Mouse (Mus musculus) thymus, adult 18-20 months (tissue): ENCODE measurements around the gene Adcy4.

Experiments
- DNase-seq, 2 experiments: peaks; one replicate each; pipeline ENCODE4 v3.0.0; 2022; ENCODE audit warnings: mixed read lengths in 2 of 2

The Adcy4 gene

GRCm38 (mm10) chr14:55788256-55789050, 4.6 kb upstream of the Adcy4 start, which contains the start of gene Ripk3:
TSS of gene Ripk3 (minus strand) at chr14:55788865.
- peak; percentile 63 to 72 for DNase-seq

GRCm38 (mm10) chr14:55787731-55788130, 3.8 kb upstream of the Adcy4 start:
- DNase-seq: no peak

- DNase-seq: no peak
Measured at GRCm38 (mm10) chr14:55785195-55785594, 1.3 kb upstream of the Adcy4 start.

DNA sequence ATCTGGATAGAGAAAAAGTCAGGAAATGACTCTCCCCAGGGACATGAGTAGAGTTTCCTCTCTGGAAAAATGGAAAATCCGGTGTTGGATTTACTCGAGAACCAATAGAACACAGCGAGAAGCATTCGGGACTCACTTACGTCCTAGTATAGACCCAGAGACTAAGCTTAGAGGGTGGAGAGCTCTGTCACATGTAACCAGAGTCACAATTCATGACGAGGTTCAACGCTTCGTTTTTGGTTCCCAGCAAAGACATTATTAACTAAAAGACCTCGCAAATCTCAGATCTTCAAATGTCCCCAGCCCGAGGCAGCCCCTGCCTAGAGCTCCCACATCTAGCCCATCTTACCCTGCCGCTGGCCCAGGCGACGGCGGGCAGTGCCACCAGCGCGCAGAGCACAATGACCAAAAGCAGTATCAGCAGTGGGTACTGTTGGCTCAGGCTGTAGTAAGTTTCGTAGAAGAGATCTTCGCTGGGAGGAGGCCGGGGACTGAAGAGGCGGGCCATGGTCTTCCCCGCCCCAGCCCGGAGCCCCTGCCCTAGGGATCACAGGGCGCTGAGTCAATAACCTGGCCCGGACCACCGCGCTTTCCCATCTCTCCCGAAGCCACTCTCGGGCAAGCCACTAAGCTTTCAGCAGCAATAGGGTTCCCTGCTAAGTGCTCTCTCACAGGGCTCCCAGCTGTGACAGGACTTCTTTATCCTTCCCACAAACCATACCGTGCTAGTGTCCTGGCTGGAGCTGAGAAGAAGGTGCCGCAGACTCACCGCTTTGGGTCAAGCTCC, 531 bp downstream of the Adcy4 start:
- no peak for DNase-seq

- no peak for DNase-seq
Measured at GRCm38 (mm10) chr14:55782361-55782960, 1.4 kb downstream of the Adcy4 start.

DNA sequence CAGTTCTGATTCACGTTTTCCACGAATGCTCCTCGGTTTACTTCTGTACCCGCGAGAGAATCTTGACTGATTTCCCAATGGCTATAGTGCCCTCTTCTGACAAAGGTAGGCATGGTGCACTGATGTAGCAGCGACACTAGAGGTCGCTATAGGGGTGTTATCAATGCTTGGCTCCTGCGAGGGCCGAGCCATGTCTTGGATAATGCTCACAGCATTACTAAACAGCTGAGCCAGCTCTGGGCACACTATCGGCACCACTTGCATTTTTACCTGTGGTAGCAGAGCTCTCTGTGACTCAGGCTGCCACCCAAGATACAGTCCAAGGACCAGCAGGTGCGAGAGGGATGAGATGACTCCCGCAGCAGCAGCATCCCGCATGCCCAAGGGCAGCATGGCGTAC, 2.6 kb downstream of the Adcy4 start:
- no peak for DNase-seq

DNA sequence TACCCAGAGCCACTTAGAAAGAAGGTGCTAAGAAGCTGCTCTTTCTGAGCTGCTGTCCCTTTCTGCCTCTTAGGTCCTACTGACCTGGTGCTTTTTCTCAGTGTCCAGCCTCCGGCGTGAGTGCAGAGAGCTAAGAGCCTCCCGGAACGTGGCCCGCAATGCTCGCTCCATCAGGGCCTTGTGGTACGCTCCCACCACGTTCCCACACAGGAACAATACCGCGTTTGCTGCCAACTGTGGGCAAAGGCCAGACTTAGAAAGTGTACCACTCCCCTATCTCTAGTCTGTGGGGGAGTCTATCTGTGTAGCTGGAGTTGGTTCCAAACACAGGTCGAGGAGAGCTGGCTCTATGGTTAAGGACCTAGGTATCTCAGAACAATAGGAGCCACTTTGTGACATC, 3.2 kb downstream of the Adcy4 start:
- DNase-seq: no peak

GRCm38 (mm10) chr14:55779656-55780055, 4.2 kb downstream of the Adcy4 start:
- no peak for DNase-seq

DNA sequence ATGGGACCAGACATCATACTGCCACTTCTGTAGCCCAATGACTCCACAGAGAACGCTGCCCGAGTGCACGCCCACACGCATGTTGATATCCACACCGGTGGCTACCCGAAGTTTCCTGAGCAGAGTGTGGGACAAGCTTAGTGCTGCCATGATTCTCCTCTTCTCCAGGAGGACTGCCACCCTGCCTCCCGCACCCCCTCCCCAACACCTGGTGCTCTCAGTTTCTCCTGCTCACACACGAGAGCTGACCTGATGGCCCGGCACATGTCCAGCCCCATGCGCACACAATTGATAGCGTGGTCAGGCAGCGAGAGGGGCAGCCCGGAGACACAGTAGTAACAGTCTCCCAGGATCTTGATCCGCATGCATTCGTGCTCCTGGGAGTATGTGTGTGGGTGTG, 5.2 kb downstream of the Adcy4 start:
- no peak for DNase-seq

GRCm38 (mm10) chr14:55777806-55778205, 6.1 kb downstream of the Adcy4 start:
- DNase-seq: no peak

DNA sequence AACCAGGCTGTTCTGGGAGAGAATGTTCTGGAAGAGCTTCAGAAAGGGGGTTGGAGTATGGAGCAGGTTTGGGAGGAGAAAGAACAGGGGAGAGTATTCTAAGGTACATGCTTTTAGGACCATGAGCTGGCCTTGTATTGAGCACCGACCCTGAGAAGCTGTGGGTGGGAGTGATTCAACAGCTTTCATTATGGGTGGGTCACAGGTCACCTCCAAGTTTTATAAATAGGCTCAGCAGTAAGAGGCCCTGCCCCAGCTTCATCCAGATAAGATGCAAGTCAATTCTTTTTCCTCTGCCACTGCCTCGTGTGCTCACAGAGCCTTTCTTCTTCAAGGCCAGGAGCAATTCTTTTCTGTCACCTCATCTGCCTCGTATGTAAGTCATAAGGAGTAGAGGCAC, 6.7 kb downstream of the Adcy4 start:
- DNase-seq: no peak

GRCm38 (mm10) chr14:55776711-55777110, 7.2 kb downstream of the Adcy4 start:
- DNase-seq: no peak

DNA sequence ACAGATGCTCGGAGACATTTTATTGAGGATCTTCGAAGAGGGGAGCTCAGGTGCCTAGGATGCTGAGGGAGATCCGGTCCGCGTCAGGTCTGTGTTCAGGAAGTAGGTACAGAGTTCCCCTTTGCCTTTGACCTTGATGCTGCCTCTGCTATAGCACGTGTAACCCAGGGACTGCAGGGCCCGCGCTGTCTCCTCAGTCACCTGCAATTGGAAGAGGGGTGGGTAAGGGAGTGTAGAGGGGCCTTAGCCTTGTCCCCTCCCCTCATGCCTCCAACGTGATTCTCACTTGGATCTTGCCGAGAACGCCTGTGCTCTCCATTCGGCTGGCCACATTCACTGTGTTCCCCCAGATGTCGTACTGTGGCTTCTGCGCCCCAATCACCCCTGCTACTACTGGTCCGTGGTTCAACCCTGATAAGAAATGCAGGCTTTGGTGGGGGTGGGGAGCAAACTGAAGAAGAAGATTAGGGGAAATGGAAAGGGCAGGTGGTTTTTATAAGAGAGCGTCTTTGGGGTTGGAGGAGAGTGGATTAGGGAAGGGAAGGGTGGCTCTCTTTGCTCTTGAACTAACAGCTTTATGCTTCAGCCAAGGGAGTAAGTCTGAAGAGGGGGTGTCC, 14.7 kb downstream of the Adcy4 start:
- DNase-seq: no peak

DNA sequence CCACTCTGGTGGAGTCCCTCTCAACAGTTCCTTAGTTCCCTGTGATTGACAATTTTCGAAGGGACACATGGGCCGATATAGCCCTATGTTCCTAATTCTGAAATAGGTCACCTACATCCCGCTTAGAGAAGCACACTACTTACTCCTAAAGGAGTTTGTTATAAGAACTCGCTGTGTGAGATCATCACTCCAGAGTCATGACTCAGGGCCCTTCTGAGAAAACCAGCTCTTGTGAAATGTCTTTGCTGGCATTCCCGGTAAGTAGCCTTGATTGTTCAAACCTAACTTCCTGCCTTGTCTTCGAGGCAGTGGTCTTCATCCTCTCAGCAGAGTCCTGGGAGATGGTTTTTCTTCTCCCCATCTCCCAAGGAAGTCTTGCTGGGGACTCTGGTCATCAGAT, 15.3 kb downstream of the Adcy4 start:
- DNase-seq: no peak

GRCm38 (mm10) chr14:55767519-55768414, 16.1 kb downstream of the Adcy4 start:
- no peak for DNase-seq

- DNase-seq: no peak
Measured at GRCm38 (mm10) chr14:55765696-55766095, 18.2 kb downstream of the Adcy4 start, which contains the start of gene Ltb4r1. TSS of gene Ltb4r1 (plus strand) at chr14:55765962.

DNA sequence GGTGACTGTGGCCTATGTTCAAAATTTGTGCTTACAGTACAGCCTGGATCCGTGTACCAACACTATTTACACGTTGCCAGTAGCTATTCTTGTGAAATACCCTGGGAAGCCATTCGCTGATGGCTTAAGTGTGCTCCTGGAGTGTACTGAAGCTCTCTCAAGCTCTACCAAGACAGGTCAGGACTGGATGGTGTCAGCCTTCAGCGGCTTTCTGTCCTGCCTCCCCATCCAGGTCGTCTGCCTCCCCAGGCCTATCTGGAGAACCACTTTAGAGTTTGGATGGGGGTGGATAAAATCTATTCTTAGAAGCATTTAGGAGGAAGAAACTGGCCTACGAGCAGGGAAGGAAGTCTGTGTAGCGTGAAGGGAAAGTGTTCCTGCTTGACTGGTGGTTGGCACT, 20.7 kb downstream of the Adcy4 start:
- no peak for DNase-seq

GRCm38 (mm10) chr14:55762001-55762821, 21.7 kb downstream of the Adcy4 start:
- no peak for DNase-seq

GRCm38 (mm10) chr14:55761163-55761562, 22.7 kb downstream of the Adcy4 start, which contains the start of gene Ltb4r2:
TSS of gene Ltb4r2 (plus strand) at chr14:55761428.
- DNase-seq: no peak

DNA sequence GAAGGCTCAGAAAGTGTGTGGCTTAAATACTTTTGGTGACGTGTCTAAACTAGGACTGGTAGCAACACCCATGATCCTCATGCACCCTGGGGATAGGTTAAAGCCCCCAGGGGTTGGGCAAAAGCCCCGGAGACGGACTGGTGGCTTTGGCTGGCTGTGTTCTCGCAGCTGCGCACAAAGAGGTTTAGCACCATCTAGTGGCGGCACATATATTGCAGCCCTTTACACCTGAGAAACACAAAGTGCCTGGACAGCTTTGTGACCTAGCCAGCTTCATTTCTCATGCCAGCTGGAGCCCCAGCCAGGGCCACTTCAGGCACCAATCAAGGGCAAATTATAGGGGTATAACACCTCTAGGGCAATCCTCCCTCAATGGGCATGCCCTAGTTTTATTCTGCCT, 23.7 kb downstream of the Adcy4 start:
- peak; percentile 61 to 66 for DNase-seq

- DNase-seq: no peak
Measured at GRCm38 (mm10) chr14:55758363-55758784, 25.5 kb downstream of the Adcy4 start, which contains the start of gene Cideb. TSS of gene Cideb (minus strand) at chr14:55758458.
